Mouse (Mus musculus): ENCODE results near the gene Bicral.
A peak's percentile ranks its signal among the peaks of the same experiment; 100 is the strongest.

DNA sequence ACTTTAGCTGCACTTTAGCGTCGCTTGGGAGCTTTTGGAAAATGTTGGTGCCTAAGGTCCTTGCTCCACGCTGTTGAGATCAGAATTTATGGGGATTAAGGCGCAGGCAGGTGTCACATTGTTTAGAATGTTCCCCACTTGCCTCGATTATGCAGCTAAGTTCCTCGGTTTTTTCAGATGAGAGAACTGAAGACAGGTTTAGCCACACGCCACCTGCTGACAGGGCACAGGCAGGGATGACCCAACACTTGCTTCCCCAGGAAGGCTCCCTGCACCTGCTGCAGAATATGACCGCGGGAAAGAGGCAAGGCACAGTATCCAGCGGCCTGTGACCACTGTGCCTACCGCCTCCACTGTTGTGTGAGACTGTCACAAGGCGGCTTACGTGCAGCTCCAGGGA lies 42.0 kb downstream of the Bicral start:
- TF ChIP-seq POLR2A (IDR thresholded peaks at IDR 0.05; ENCODE audit: insufficient read length, low read depth) (no peak), CEBPB (IDR thresholded peaks at IDR 0.05; ENCODE audit: insufficient read depth, poor library complexity, severe bottlenecking) (no peak), MAX (IDR thresholded peaks at IDR 0.05; ENCODE audit: low read depth) (no peak), POLR2AphosphoS2 (IDR thresholded peaks at IDR 0.05; ENCODE audit: insufficient read length, low read depth) (no peak), USF1 (IDR thresholded peaks at IDR 0.05; ENCODE audit: low read depth) (no peak), MYOG (IDR thresholded peaks at IDR 0.05; ENCODE audit: control insufficient read depth in 1 of 3, insufficient read depth in 1 of 3, insufficient read length in 2 of 3, low read depth in 2 of 3) (peak in 1 of 3 experiments; percentile 16), TCF3 (IDR thresholded peaks at IDR 0.05; ENCODE audit: insufficient read length, low read depth) (no peak), SRF (IDR thresholded peaks at IDR 0.05; ENCODE audit: control insufficient read depth, insufficient read length, low read depth) (no peak), E2F4 (IDR thresholded peaks at IDR 0.05; ENCODE audit: insufficient read depth) (no peak), REST (IDR thresholded peaks at IDR 0.05; ENCODE audit: insufficient read depth, insufficient read length) (no peak), TCF12 (IDR thresholded peaks at IDR 0.05; ENCODE audit: insufficient read depth, poor library complexity, severe bottlenecking) (no peak), MYOD1 (IDR thresholded peaks at IDR 0.05; ENCODE audit: control insufficient read depth in 1 of 3, insufficient read length in 2 of 3, low read depth in 2 of 3) (peak in 1 of 3 experiments; percentile 15)

Data from myocyte (in vitro differentiated cells).